Mouse (Mus musculus) cortical plate, adult 2 months (tissue): Measurements from ENCODE around the gene Tmprss6. TPM values are rescaled to one million over a fixed set of nuclear protein-coding genes. Genes with fewer than 3 reads are reported as not detected.

ENCODE experiments used
- H3K27ac ChIP-seq: fragments of 200-500 bp; 2 replicates; pipeline ENCODE4 v1.5.1; 2012; ENCODE audit warnings: low read length, control low read depth, inconsistent platforms; ENCODE audit not compliant: insufficient read depth
- H3K4me1 ChIP-seq: fragments of 200-500 bp; 2 replicates; pipeline ENCODE4 v1.6.1; 2011; ENCODE audit warnings: low read length; ENCODE audit not compliant: control insufficient read depth, insufficient read depth
- H3K4me3 ChIP-seq: fragments of 200-500 bp; 2 replicates; pipeline ENCODE4 v1.5.1; 2011; ENCODE audit warnings: mild to moderate bottlenecking, low read length, control low read depth; ENCODE audit not compliant: insufficient read depth
- CTCF ChIP-seq: fragments of 200-500 bp; IDR thresholded peaks from 2 replicates; pipeline ENCODE4 v1.5.1; 2011; ENCODE audit warnings: mild to moderate bottlenecking, control low read depth, low read length; ENCODE audit not compliant: insufficient read depth; ENCODE audit errors: extremely low read depth
- POLR2A ChIP-seq: fragments of 200-500 bp; IDR thresholded peaks from 2 replicates; pipeline ENCODE4 v1.6.1; 2011; ENCODE audit warnings: mild to moderate bottlenecking, low read length, control low read depth; ENCODE audit not compliant: insufficient read depth; ENCODE audit errors: extremely low read depth
- polyA plus RNA-seq: library from polyadenylated mRNA; depleted of rRNA; stranded (reverse); fragments of >200 nt; gene quantifications from 2 replicates; pipeline ENCODE4 v1.2.3, GENCODE M21; 2012

The Tmprss6 gene
- polyA plus RNA-seq, 1 experiment, result 0.04 TPM

DNA sequence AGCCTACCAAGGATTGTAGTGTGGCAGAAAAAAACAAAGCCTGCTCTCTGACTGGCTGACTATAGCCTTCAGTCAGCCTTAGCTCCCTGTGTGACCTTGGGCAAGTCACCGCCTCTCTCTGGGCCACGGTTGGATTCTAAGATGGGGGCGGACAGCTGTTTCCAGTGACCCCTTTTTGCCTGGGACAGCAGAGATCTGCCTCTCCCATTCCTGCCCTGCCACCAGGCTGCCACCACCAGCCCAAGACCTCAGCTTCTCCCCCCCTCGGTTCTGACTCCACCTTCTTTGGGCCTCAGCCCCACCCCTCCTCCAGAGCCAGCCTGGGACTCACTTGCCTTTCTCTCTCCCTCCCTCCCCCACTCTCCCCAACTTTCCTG, 30.4 kb downstream of the Tmprss6 start:
- Histone ChIP-seq H3K4me1 (peaks cover 10% of the 10 kb centered on the region), H3K4me3 (no peak overlapping the region), H3K27ac (no peak overlapping the region)
- TF ChIP-seq POLR2A, result no peak
- TF ChIP-seq CTCF, result no peak

DNA sequence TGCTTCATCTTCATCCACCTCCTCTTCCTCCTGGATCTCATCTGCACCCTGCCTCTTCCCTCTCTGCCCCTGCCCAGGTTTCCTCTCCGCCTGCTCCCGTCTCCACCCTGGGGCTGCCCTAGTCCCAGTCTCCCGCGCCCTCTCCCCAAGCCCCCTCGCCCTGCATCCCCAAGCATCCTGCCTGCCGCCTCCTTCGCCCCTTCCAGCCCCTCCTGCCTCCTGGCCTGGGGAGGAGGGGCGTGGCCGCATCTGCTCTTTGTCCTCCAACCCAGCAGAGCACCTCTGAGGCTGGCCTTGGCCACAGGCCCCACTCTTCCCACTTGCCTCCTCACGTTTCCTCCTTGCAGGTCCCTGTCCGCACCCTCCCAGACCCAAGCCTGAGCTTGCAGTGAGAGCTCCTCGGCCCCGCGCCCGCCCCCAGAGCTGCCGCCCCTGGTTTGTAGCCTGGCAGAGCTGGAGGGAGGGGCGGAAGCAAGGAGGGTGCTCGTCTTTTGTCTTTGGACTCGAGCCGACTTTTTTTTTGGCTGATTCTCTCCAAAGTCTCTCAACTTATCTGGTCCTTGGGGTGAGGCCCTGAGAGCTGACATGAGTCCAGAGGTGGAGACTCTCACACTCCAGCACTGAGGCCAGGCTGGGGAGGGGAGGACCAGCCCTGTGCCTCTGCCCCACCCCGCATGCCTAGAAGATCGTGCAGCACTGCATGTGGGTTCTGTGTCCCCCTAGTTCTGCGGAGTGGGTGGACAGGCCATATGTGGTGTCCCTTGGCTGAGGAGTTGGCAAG, 31.0 kb downstream of the Tmprss6 start:
- H3K27ac ChIP-seq, result peak overlapping the region; percentile 83
- peaks cover 10% of the 10 kb centered on the region for H3K4me1 ChIP-seq
- TF ChIP-seq POLR2A (no peak), CTCF (no peak)
- no peak overlapping the region for H3K4me3 ChIP-seq

- Histone ChIP-seq H3K4me1 (peaks cover 10% of the 10 kb centered on the region), H3K27ac (peak overlapping the region; percentile 94), H3K4me3 (no peak overlapping the region)
- no peak for TF ChIP-seq POLR2A
- TF ChIP-seq CTCF, result no peak
These were observed 31.8 kb downstream of the Tmprss6 start for GRCm38 (mm10) chr15:78436380-78437192.

GRCm38 (mm10) chr15:78435681-78436080, 32.8 kb downstream of the Tmprss6 start:
- Histone ChIP-seq H3K27ac (no peak overlapping the region), H3K4me3 (no peak overlapping the region), H3K4me1 (peaks cover 10% of the 10 kb centered on the region)
- TF ChIP-seq POLR2A, result 0 out of 2 replicates have a peak, but pooled peaks have one; percentile 5
- no peak for TF ChIP-seq CTCF

DNA sequence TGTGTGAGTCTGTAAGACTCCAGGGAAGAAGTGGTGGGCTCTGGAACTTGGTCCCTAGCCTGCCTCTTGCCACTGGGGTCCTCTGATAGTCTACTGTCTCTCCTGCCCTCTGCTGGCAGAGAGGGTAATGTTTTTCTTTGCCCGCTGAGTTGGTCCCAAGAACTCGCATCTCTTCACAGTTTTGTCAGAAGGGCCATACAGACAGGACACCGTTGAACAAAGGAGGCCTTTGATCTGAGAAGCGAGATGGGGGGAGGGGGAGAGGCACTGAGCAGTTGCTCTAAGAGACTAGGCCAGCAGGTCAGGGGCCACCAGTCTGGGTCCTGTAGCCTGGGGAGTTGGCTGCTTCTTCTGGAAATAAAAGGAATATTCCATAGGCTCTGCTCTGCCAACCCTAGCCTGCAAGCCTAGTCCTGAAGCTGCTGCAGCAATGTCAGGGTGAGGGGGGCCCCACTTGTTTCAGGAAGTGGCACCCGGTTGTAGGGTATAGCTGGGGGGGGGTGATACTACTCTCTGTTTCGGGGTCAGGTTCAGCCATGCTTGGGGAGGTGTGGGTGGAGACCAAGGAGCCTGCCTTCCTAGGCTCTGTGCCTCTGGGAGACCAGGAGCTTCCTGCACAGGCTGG, 33.4 kb downstream of the Tmprss6 start:
- 0 out of 2 replicates have a peak overlapping the region, but pooled peaks have one; percentile 5 for H3K27ac ChIP-seq
- TF ChIP-seq CTCF, result peak; percentile 78
- no peak for TF ChIP-seq POLR2A
- peaks cover 10% of the 10 kb centered on the region for H3K4me1 ChIP-seq
- no peak overlapping the region for H3K4me3 ChIP-seq

DNA sequence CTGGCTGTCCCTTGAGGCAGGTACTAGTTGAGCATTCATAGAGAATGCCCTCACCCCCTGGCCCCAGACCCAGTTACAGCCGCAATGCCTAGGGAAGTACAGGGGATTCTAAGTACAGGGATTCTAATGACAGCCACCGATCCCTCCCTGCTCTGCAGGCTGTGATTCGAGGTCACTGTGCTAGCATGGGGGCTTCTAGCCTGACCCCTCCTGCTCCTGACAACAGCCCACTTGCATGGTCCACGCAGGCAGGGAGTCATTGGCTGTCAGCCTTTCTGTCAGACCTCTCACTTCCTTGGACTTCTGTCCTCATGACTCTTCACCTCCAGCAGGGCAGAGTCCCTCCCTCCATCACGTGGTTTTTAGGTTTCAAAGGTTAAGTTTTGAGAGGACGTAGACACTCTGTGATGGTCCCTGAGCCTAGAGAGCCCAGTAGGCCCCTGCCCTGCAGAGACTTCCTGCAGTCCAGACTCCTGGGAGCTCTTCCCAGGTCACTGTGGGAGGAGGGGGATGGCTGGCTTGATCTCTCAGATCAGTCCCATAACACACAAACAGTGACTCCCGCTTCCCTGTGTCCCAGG, 36.8 kb downstream of the Tmprss6 start:
- no peak for TF ChIP-seq CTCF
- TF ChIP-seq POLR2A, result no peak
- Histone ChIP-seq H3K4me3 (no peak overlapping the region), H3K4me1 (peaks cover 7% of the 10 kb centered on the region), H3K27ac (no peak overlapping the region)

GRCm38 (mm10) chr15:78430874-78431273, 37.6 kb downstream of the Tmprss6 start:
- H3K27ac ChIP-seq, result no peak overlapping the region
- no peak overlapping the region for H3K4me3 ChIP-seq
- no peak for TF ChIP-seq POLR2A
- TF ChIP-seq CTCF, result no peak
- peaks cover 4% of the 10 kb centered on the region; the same call in 1 of the 2 replicates for H3K4me1 ChIP-seq

DNA sequence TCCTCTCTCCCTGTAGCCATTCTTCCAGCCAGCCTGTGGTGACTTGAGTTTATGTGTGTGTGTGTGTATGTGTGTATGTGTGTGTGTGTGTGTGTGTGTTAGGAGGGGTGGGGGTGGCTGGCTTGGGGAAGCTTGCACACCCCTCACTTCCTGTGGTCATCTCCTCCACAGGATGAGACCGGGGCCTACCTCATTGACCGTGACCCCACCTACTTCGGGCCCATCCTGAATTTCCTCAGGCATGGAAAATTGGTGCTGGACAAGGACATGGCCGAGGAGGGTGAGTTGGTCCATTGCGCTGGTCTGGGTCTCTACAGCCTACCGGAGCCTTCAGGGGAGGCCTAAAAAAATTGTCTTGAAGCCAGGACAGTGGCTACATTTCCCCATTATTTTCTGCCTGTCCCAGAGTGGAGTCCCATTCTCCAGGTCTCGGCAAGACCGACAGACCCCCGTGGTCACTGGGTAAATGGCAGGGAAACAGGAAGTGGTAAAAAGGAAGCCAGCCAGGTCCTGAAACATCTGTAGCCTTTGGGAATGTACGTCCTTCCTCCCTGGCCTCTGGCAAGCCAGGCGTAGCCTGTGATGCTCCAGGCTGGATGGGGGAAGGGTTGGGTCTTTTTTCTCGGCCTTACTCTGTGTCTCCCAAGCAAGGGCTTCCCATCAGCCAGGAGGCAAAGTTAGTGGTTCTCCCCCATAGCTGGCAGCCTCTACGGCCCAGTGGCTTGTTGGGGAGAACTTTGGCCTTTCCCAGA, 38.4 kb downstream of the Tmprss6 start:
- TF ChIP-seq CTCF, result no peak
- TF ChIP-seq POLR2A, result no peak
- Histone ChIP-seq H3K4me1 (peaks cover 2% of the 10 kb centered on the region; the same call in 1 of the 2 replicates), H3K4me3 (peak overlapping the region; percentile 74), H3K27ac (no peak overlapping the region)
